Mouse (Mus musculus): Measurements from ENCODE around the gene Susd4. TPM values are rescaled to one million over a fixed set of nuclear protein-coding genes. Genes with fewer than 3 reads are reported as not detected.

The Susd4 gene
- polyA plus RNA-seq, 1 experiment from 2014 or later, result 37.4 TPM

DNA sequence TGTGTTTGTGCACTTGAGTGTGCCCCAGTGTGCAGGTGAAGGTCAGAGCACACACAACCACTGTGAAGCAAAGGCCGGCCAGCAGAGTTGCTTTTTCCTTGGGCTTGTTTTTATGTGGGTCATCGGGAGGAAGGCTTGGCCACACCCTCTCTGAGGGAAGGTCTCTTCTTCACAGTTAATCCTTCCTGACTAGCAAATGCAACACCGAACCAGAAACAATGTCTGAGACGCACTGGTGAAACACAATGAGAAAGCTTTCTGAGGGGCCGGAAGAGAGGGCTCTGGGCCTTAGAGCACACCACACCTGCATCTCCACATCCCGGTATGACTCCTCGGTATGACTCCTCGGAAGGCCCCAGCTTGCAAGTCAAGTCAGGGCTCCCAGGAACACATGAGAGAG, 12.4 kb upstream of the Susd4 start:
- Histone ChIP-seq H3K4me1 (ENCODE audit: control insufficient read depth, insufficient read depth, low read length) (no peaks in the 10 kb centered on the region), H3K9ac (ENCODE audit: low read length) (no peak overlapping the region), H3K27me3 (replicated peaks; ENCODE audit: control insufficient read depth, insufficient read depth, low read length) (no peaks in the 10 kb centered on the region), H3K36me3 (ENCODE audit: control insufficient read depth, insufficient read depth, low read length) (no peaks in the 10 kb centered on the region), H3K27ac (ENCODE audit: low read depth, low read length) (no peak overlapping the region), H3K4me2 (ENCODE audit: low read length) (no peak overlapping the region), H3K9me3 (replicated peaks; ENCODE audit: control insufficient read depth, low read length) (no peaks in the 10 kb centered on the region), H3K4me3 (ENCODE audit: low read depth, low read length) (no peak overlapping the region)
- ATAC-seq (no peak), DNase-seq (ENCODE audit: low spot score) (no peak)
- WGBS, result 41% methylated on average over 8 of the region's 8 CpGs

DNA sequence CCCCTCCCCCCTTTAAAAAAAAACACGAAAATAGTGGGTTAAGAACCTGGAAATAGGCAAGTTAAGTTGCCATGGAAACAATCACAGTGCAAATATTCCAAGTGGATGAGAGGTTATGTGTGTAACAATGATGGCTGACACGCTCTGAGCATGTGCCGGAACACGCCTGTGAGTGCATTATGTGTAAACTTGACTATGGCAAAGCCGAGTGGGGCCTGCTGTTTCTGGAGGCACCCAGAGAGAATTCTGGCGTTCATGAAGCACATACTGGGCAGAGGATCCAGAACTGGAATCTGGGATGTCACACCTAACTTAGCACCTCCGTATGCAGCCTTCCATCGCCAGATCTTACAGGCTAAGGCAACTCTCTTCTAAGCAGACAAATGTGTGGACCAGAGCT, 10.0 kb upstream of the Susd4 start:
- Histone ChIP-seq H3K27ac (ENCODE audit: low read depth, low read length) (no peak overlapping the region), H3K4me3 (ENCODE audit: low read depth, low read length) (no peak overlapping the region), H3K9ac (ENCODE audit: low read length) (no peak overlapping the region), H3K36me3 (ENCODE audit: control insufficient read depth, insufficient read depth, low read length) (no peaks in the 10 kb centered on the region), H3K9me3 (replicated peaks; ENCODE audit: control insufficient read depth, low read length) (no peaks in the 10 kb centered on the region), H3K4me1 (ENCODE audit: control insufficient read depth, insufficient read depth, low read length) (no peaks in the 10 kb centered on the region), H3K27me3 (replicated peaks; ENCODE audit: control insufficient read depth, insufficient read depth, low read length) (no peaks in the 10 kb centered on the region), H3K4me2 (ENCODE audit: low read length) (no peak overlapping the region)
- DNase-seq (ENCODE audit: low spot score) (peak; percentile 43), ATAC-seq (no peak; the same call in 1 of the 2 replicates)
- 80% methylated on average over 8 of the region's 8 CpGs for WGBS

DNA sequence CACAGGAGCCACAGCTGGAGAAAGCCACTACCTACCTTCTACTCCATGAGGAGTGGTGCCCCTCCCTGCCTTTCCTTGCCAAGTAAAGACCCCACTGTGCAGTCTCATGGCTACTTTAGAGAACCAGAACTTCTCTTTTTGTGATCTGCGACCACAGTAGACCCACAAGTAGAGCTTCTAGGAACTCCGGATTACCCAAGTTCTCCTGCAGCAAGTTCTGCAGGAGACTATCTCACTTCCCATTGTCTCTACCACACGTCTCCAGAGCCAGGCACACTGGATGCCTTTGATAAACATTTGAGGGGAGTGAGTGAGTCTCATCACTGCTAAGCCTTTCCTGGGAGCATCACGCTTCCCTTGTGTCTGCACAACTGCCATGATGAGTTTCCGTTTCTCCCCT, 8.8 kb upstream of the Susd4 start:
- WGBS, result 87% methylated on average over 5 of the region's 5 CpGs
- H3K4me2 ChIP-seq (ENCODE audit: low read length), result no peak overlapping the region

DNA sequence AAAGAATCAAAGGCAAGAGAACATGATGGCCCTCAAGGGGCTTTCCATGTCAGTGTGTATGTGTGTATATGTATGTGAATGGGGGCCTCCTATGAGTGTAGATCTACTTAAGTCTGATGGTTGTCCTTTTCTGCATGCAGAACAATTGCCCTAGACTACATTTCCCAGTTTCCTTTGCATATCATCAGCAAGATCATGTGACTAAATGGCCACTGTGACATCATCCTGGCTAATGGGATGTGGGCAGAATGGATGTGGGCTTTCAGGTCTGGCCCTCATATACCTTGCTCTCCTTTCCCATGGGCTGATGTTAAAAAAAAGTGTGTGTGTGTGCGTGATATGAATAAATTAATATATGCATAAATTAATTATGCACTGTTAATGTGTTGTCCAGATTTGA, 4.9 kb upstream of the Susd4 start:
- peak; percentile 24 for DNase-seq (ENCODE audit: low spot score)
- no peak for ATAC-seq
- no peaks in the 10 kb centered on the region for H3K36me3 ChIP-seq (ENCODE audit: control insufficient read depth, insufficient read depth, low read length)
- no peaks in the 10 kb centered on the region for H3K9me3 ChIP-seq (replicated peaks; ENCODE audit: control insufficient read depth, low read length)
- 0 out of 2 replicates have a peak, but pooled peaks cover 3% of the 10 kb centered on the region for H3K27me3 ChIP-seq (replicated peaks; ENCODE audit: control insufficient read depth, insufficient read depth, low read length)
- WGBS, result 85% methylated on average over 1 of the region's 1 CpGs
- no peak overlapping the region for H3K4me3 ChIP-seq (ENCODE audit: low read depth, low read length)
- H3K9ac ChIP-seq (ENCODE audit: low read length), result no peak overlapping the region
- no peak overlapping the region for H3K27ac ChIP-seq (ENCODE audit: low read depth, low read length)
- no peak overlapping the region for H3K4me2 ChIP-seq (ENCODE audit: low read length)
- H3K4me1 ChIP-seq (ENCODE audit: control insufficient read depth, insufficient read depth, low read length), result peaks cover 3% of the 10 kb centered on the region; the same call in 1 of the 2 replicates

More for the DNA sequence above, 8.8 kb upstream of the Susd4 start:
- Histone ChIP-seq H3K4me1 (ENCODE audit: control insufficient read depth, insufficient read depth, low read length) (no peaks in the 10 kb centered on the region), H3K27me3 (replicated peaks; ENCODE audit: control insufficient read depth, insufficient read depth, low read length) (no peaks in the 10 kb centered on the region), H3K36me3 (ENCODE audit: control insufficient read depth, insufficient read depth, low read length) (no peaks in the 10 kb centered on the region), H3K4me3 (ENCODE audit: low read depth, low read length) (no peak overlapping the region), H3K9ac (ENCODE audit: low read length) (no peak overlapping the region), H3K27ac (ENCODE audit: low read depth, low read length) (no peak overlapping the region), H3K9me3 (replicated peaks; ENCODE audit: control insufficient read depth, low read length) (no peaks in the 10 kb centered on the region)
- ATAC-seq (no peak), DNase-seq (ENCODE audit: low spot score) (no peak)

DNA sequence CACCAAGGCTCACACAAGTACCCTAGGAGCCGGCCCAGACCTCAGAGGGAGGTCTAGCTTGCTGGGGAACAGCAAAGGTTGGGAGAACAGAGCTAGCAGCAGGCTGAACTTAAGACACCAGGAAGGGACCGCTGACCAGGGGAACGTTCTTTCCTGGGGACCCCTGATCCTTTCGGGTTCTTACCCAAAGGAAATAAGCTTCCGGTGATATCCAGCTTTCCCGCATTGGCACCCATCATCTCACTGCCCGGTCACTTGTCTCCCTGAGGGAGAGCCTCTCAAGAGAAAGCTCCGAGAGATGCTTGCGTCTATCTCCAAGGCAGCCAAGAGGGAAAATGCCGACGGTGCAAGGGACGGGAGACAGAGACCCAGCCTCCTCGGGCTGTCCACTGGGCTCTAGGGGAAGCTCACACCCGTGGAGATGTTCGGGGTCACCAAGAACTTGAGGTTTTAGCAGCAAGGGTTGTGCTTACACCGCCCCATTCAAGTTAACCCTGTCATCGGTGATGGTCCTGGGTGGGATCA, 407 bp upstream of the Susd4 start:
- peak overlapping the region; percentile 90 for H3K4me2 ChIP-seq (ENCODE audit: low read length)
- no peak overlapping the region for H3K27ac ChIP-seq (ENCODE audit: low read depth, low read length)
- H3K4me3 ChIP-seq (ENCODE audit: low read depth, low read length), result peak overlapping the region; percentile 57
- 0 out of 2 replicates have a peak, but pooled peaks cover 3% of the 10 kb centered on the region for H3K27me3 ChIP-seq (replicated peaks; ENCODE audit: control insufficient read depth, insufficient read depth, low read length)
- H3K4me1 ChIP-seq (ENCODE audit: control insufficient read depth, insufficient read depth, low read length), result peaks cover 3% of the 10 kb centered on the region; the same call in 1 of the 2 replicates
- DNase-seq (ENCODE audit: low spot score) (peak; percentile 24), ATAC-seq (no peak)
- H3K9me3 ChIP-seq (replicated peaks; ENCODE audit: control insufficient read depth, low read length), result no peaks in the 10 kb centered on the region
- no peaks in the 10 kb centered on the region for H3K36me3 ChIP-seq (ENCODE audit: control insufficient read depth, insufficient read depth, low read length)
- WGBS, result 5% methylated on average over 17 of the region's 17 CpGs
- H3K9ac ChIP-seq (ENCODE audit: low read length), result peak overlapping the region; percentile 70; the same call in 1 of the 2 replicates

DNA sequence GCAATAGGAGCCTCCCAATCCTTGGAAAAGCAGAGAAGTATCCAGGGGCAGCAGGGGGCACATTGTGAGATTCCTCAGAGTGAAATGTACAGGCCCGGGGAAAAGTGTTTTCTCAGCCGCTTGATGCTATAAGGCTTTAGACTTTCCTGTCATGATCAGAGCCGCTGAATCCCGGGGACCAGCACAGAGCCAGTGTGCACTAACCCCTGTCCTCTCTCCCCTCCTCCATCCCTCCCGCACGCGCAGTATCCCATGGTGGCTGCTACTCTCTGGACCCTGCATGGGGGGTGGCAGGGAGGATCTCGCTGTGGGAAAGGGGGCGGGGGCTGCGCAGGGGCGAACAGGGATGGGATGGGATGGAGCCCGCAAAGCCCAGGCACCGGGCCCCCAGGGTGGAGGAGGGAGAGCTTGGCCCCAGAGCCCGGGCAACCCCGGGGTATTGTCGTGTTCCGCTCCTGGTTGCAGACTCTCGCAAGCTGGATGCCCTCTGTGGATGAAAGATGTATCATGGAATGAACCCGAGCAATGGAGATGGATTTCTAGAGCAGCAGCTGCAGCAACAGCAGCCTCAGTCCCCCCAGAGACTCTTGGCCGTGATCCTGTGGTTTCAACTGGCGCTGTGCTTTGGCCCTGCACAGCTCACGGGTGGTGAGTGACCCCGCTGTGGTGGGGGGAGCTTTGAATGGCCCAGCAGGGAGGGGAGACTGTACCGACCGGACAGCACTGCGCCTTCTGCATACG, 1.1 kb downstream of the Susd4 start:
- peak; percentile 55 for DNase-seq (ENCODE audit: low spot score)

DNA sequence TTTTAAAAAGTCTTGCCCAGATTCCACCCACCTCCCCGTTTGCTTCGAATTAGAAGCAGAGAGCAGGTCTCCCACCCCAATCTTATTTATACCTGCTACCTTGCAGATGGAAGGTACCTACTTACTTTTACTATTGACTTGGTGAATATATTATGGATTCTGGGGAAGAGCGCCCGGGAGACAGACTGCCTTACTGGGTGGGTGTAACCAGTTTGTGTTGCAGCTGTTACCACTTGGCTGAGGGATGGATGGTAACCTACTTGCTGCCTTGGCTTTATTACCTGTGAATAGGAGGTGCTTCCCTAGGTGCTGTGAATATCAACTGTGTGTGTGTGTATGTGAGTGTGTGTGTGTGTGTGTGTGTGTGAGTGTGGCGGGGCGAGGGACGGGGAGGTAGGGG, 11.9 kb downstream of the Susd4 start:
- no peaks in the 10 kb centered on the region for H3K9me3 ChIP-seq (replicated peaks; ENCODE audit: control insufficient read depth, low read length)
- no peak overlapping the region for H3K9ac ChIP-seq (ENCODE audit: low read length)
- H3K36me3 ChIP-seq (ENCODE audit: control insufficient read depth, insufficient read depth, low read length), result no peaks in the 10 kb centered on the region
- no peak overlapping the region for H3K4me2 ChIP-seq (ENCODE audit: low read length)
- H3K4me1 ChIP-seq (ENCODE audit: control insufficient read depth, insufficient read depth, low read length), result no peaks in the 10 kb centered on the region
- no peaks in the 10 kb centered on the region for H3K27me3 ChIP-seq (replicated peaks; ENCODE audit: control insufficient read depth, insufficient read depth, low read length)
- H3K27ac ChIP-seq (ENCODE audit: low read depth, low read length), result no peak overlapping the region
- WGBS, result 92% methylated on average over 7 of the region's 7 CpGs
- DNase-seq (ENCODE audit: low spot score), result no peak
- no peak for ATAC-seq
- no peak overlapping the region for H3K4me3 ChIP-seq (ENCODE audit: low read depth, low read length)

More for the DNA sequence above, 1.1 kb downstream of the Susd4 start:
- Histone ChIP-seq H3K4me2 (ENCODE audit: low read length) (peak overlapping the region; percentile 90), H3K27ac (ENCODE audit: low read depth, low read length) (peak overlapping the region; percentile 81), H3K4me1 (ENCODE audit: control insufficient read depth, insufficient read depth, low read length) (peaks cover 3% of the 10 kb centered on the region; the same call in 1 of the 2 replicates), H3K27me3 (replicated peaks; ENCODE audit: control insufficient read depth, insufficient read depth, low read length) (0 out of 2 replicates have a peak, but pooled peaks cover 3% of the 10 kb centered on the region), H3K36me3 (ENCODE audit: control insufficient read depth, insufficient read depth, low read length) (no peaks in the 10 kb centered on the region), H3K9ac (ENCODE audit: low read length) (peak overlapping the region; percentile 70), H3K9me3 (replicated peaks; ENCODE audit: control insufficient read depth, low read length) (no peaks in the 10 kb centered on the region), H3K4me3 (ENCODE audit: low read depth, low read length) (peak overlapping the region; percentile 57)
- 1% methylated on average over 27 of the region's 27 CpGs for WGBS
- ATAC-seq, result peak; percentile 65

DNA sequence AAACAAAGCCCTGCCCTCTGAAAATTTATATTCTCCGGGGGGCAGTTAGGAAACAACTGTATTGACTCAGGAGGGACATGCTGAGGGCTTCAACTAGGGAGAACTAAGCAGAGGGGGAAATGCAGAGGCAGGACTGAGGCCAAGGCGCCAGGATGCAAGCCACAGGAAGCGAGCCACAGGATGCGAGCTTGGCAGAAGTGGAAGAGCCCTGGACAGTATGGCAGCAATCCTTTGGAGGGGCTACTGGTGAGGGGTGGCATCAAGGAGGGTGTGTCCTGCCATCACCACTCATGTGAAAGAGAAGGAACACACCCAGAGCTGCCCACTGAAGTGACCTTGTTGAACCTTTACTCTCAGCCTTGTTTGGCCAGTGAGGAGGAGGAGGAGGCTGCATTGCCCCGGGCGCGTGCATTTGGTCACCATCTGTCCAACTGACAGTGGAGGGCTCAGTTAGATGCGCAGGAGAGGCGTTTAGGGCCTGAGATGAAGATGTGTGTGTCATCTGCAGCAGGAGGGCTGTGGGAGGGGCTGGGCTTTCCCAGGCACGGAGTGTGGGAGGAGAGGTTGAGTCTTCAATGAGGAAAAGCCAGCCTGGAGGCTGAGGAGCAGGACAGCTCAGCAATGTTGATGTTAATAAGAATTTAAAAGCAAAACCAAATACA, 13.2 kb downstream of the Susd4 start:
- no peak for DNase-seq (ENCODE audit: low spot score)
- no peak for ATAC-seq

DNA sequence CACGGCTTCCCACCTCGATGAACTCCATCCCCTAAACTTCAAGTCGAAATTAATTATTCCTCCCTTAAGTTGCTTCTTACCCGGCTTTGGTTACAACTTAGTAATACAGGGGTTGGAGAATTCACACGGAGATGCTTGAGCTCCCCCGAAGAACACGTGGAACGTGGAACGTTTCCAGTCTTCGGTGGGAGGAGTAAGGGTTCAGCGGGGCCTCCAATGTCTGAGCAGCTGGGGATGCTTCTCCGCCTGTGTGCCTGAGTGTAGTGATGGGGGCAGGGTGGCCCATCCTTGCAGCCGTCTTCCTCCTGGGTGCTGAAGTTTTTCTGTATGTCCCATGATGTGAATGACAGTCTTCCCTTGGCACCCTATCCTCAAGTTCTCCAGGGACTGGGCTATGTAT, 14.6 kb downstream of the Susd4 start:
- ATAC-seq, result no peak
- H3K4me2 ChIP-seq (ENCODE audit: low read length), result no peak overlapping the region
- H3K4me1 ChIP-seq (ENCODE audit: control insufficient read depth, insufficient read depth, low read length), result no peaks in the 10 kb centered on the region
- no peak overlapping the region for H3K9ac ChIP-seq (ENCODE audit: low read length)
- no peak for DNase-seq (ENCODE audit: low spot score)
- H3K4me3 ChIP-seq (ENCODE audit: low read depth, low read length), result no peak overlapping the region
- H3K36me3 ChIP-seq (ENCODE audit: control insufficient read depth, insufficient read depth, low read length), result no peaks in the 10 kb centered on the region
- H3K9me3 ChIP-seq (replicated peaks; ENCODE audit: control insufficient read depth, low read length), result no peaks in the 10 kb centered on the region
- no peak overlapping the region for H3K27ac ChIP-seq (ENCODE audit: low read depth, low read length)
- no peaks in the 10 kb centered on the region for H3K27me3 ChIP-seq (replicated peaks; ENCODE audit: control insufficient read depth, insufficient read depth, low read length)
- 87% methylated on average over 13 of the region's 13 CpGs for WGBS

More for the DNA sequence above, 13.2 kb downstream of the Susd4 start:
- no peaks in the 10 kb centered on the region for H3K27me3 ChIP-seq (replicated peaks; ENCODE audit: control insufficient read depth, insufficient read depth, low read length)
- no peaks in the 10 kb centered on the region for H3K4me1 ChIP-seq (ENCODE audit: control insufficient read depth, insufficient read depth, low read length)
- no peak overlapping the region for H3K4me3 ChIP-seq (ENCODE audit: low read depth, low read length)
- no peak overlapping the region for H3K4me2 ChIP-seq (ENCODE audit: low read length)
- WGBS, result 83% methylated on average over 10 of the region's 10 CpGs
- no peaks in the 10 kb centered on the region for H3K36me3 ChIP-seq (ENCODE audit: control insufficient read depth, insufficient read depth, low read length)
- H3K9ac ChIP-seq (ENCODE audit: low read length), result no peak overlapping the region
- H3K9me3 ChIP-seq (replicated peaks; ENCODE audit: control insufficient read depth, low read length), result no peaks in the 10 kb centered on the region
- no peak overlapping the region for H3K27ac ChIP-seq (ENCODE audit: low read depth, low read length)

All from forebrain, embryonic 14.5 days (tissue).